Mouse (Mus musculus) stomach, embryonic 14.5 days (tissue): ENCODE results near the gene Pstpip1. TPM values are rescaled to one million over a fixed set of nuclear protein-coding genes. Genes with fewer than 3 reads are reported as not detected.

Experiments used
- ATAC-seq: fragments of 200-750 bp; cut with Nextera tagmentation; 2 replicates; pipeline ENCODE4 v1.8.0; 2017; ENCODE audit warnings: low read depth, moderate TSS enrichment; ENCODE audit not compliant: insufficient number of reproducible peaks, insufficient read depth, low FRiP score
- H3K27ac ChIP-seq: fragments of 300-500 bp; sonication (generic); 2 replicates; pipeline ENCODE4 v1.5.1; 2014; ENCODE audit warnings: mild to moderate bottlenecking, low read length, moderate library complexity, mixed read lengths
- H3K27me3 ChIP-seq: fragments of 300-500 bp; sonication (generic); 2 replicates; pipeline ENCODE4 v1.6.1; 2014; ENCODE audit warnings: low read length, control low read depth, mixed read lengths; ENCODE audit not compliant: control insufficient read depth, insufficient read depth
- H3K36me3 ChIP-seq: fragments of 300-500 bp; sonication (generic); 2 replicates; pipeline ENCODE4 v1.6.1; 2014; ENCODE audit warnings: mild to moderate bottlenecking, control low read depth, low read length, moderate library complexity, mixed read lengths; ENCODE audit not compliant: control insufficient read depth, insufficient read depth
- H3K4me1 ChIP-seq: fragments of 300-500 bp; sonication (generic); 2 replicates; pipeline ENCODE4 v1.6.1; 2014; ENCODE audit warnings: low read length, control low read depth, mixed read lengths; ENCODE audit not compliant: control insufficient read depth, insufficient read depth
- H3K4me2 ChIP-seq: fragments of 300-500 bp; sonication (generic); replicated peaks from 2 replicates; pipeline ENCODE4 v1.6.1; 2014; ENCODE audit warnings: low read depth, low read length, control low read depth
- H3K4me3 ChIP-seq: fragments of 300-500 bp; sonication (generic); 2 replicates; pipeline ENCODE4 v1.5.1; 2014; ENCODE audit warnings: low read depth, low read length, control low read depth
- H3K9ac ChIP-seq: fragments of 300-500 bp; sonication (generic); replicated peaks from 2 replicates; pipeline ENCODE4 v1.6.1; 2014; ENCODE audit warnings: low read depth, mild to moderate bottlenecking, control low read depth, low read length, moderate library complexity, mixed read lengths
- H3K9me3 ChIP-seq: fragments of 300-500 bp; sonication (generic); 2 replicates; pipeline ENCODE4 v1.6.1; 2016; ENCODE audit warnings: low read depth, low read length, control low read depth; ENCODE audit not compliant: control insufficient read depth
- WGBS: fragments of 180-500 bp; shearing (Covaris S2); extraction: QIAGEN DNeasy Blood & Tissue Kit; methylation state at CpG from one replicate; pipeline ENCODE4 v1.1.7; 2014; 5-methylcytosine and 5-hydroxymethylcytosine counted together
- polyA plus RNA-seq: library from polyadenylated mRNA; unstranded; fragments of >200 nt; fragmentation: Nextera tagmentation; extraction: Ambion mirVana; gene quantifications from 2 replicates; pipeline ENCODE4 v1.2.1, GENCODE M21; 2014

Pstpip1 gene
- polyA plus RNA-seq, 1 experiment from 2014 or later: 0.93 TPM

DNA sequence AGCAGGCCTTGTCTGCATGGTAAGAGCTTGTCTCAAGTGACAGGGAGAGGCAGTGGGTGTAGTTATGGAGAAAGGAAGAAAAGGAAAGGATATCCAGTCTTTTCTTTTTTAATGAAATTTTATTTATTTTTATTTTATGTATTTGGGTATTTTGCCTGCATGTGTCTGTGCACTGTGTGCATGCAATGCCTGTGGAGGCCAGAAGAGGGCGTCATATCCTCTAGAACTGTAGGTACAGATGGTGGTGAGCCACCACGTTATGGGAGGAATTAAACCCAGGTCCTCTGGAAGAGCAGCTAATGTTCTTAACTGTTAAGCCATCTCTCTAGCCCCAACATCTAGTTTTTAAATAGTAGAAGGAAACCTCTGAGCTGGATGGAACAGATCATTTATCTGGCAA lies 2.3 kb downstream of the Pstpip1 start:
- ATAC-seq: no peak

DNA sequence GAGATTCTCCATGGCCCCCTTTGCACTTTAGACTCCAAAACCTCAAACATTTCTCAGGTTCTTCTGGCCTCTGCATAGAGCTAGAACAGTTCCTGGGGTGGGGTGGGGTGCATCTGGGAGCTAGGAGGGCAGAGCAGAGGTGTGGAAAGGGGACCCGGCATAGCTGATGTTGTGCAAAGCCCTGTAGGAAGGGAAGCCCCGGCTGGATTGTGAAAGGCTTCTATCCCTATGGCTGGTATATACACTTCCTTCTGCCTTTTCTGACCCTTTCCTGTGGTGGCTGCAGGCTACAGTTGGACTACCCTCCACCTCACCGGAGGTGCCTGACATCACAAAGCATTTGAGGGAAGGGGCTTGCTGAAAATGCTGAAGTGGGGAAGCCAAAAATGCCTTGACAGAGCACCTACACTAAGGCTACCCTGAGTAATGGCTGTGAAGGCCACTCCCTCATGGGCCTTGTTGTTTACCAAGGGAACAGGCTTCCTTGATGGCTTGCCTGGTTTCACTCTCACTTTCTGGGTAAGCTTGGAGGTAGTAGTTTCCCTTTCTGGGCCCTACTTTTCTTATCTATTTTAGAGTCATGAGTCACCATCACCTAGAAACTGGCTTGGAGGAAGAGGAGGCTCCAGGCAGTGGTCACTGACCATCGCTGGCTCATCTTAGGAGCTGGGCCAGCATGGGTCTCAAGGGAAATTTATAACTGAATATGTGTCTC lies 8.0 kb downstream of the Pstpip1 start:
- H3K27ac ChIP-seq: no peak overlapping the region
- ATAC-seq: 0 out of 2 replicates have a peak, but pooled peaks have one; percentile 63
- 75% methylated on average over 4 of the region's 4 CpGs for WGBS

More for the DNA sequence above, 2.3 kb downstream of the Pstpip1 start:
- Histone ChIP-seq H3K27ac (no peak overlapping the region), H3K9ac (no peak overlapping the region), H3K4me2 (no peak overlapping the region), H3K9me3 (no peaks in the 10 kb centered on the region), H3K36me3 (no peaks in the 10 kb centered on the region), H3K27me3 (no peaks in the 10 kb centered on the region), H3K4me1 (peaks cover 14% of the 10 kb centered on the region; the same call in 1 of the 2 replicates), H3K4me3 (no peak overlapping the region)
- 39% methylated on average over 2 of the region's 2 CpGs for WGBS

DNA sequence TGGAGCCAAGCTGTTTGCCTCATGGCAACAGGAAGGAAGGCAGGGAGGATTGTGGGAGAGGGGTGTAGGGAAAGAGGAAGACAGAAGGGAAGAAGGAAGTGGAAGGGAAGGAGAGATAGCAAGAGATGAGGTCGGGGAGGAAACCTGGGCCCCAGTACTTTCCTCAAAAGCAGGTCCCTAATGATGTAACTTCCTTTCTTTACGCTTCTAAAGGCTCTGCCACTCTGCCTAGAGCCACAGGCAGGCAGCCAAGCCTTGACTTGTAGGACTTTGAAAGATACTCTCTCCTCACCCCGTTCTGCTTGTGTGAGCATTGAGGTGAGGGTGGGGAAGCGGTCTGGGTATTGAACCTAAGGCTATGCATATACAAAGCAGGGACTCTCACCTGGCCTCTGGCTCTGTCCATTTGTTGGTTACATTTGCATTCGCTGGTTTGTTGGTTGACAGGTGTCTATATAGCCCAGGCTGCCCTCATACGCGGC lies 10.3 kb downstream of the Pstpip1 start:
- Histone ChIP-seq H3K4me2 (no peak overlapping the region), H3K9ac (no peak overlapping the region), H3K27me3 (no peaks in the 10 kb centered on the region), H3K9me3 (no peaks in the 10 kb centered on the region), H3K4me3 (no peak overlapping the region), H3K36me3 (no peaks in the 10 kb centered on the region), H3K4me1 (no peaks in the 10 kb centered on the region), H3K27ac (no peak overlapping the region)
- WGBS: 85% methylated on average over 7 of the region's 7 CpGs
- ATAC-seq: no peak

More for the DNA sequence above, 8.0 kb downstream of the Pstpip1 start:
- Histone ChIP-seq H3K4me3 (no peak overlapping the region), H3K4me1 (no peaks in the 10 kb centered on the region), H3K27me3 (no peaks in the 10 kb centered on the region), H3K4me2 (no peak overlapping the region), H3K9me3 (no peaks in the 10 kb centered on the region), H3K36me3 (no peaks in the 10 kb centered on the region), H3K9ac (no peak overlapping the region)

DNA sequence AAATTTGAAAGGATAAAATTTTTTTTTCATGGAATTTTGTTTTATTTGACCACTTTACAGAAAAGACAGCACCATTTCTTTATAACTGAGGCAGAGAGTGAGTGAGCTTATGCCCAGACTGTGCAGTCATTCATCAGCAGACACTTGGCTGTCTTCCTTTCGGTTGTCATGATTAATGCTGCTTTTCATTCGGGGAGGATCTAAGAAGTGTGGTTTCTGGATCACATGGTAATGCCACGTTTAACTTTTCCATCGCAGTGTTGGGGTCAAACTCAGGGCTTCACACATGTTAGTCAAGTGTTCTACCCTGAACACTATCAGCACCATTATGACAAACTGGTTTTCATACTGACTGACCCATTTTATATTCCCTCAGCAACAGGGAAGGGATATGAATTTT lies 11.3 kb downstream of the Pstpip1 start:
- H3K4me2 ChIP-seq: no peak overlapping the region
- 16% methylated on average over 4 of the region's 4 CpGs for WGBS
- no peak for ATAC-seq

DNA sequence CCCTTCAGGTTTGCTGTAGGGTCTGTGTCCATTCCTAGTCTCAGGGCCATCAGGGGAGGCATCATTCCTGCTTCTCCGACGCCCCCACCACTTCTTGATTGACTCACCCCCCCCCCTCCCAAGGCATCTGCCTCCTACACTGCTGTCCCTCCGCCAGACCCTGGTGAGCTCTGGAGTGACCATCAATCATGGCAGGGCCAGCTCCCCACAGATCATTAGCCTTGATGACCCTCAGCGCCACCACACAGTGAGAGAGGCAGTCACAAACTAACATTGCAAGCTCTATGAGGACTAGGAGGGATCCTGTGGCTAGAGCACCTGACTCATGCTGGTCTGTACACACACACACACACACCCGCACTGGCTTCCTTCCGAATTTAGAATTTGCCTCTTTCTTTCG lies 15.2 kb downstream of the Pstpip1 start:
- no peaks in the 10 kb centered on the region for H3K9me3 ChIP-seq
- no peak overlapping the region for H3K4me3 ChIP-seq
- no peak for ATAC-seq
- no peak overlapping the region for H3K27ac ChIP-seq
- no peaks in the 10 kb centered on the region for H3K4me1 ChIP-seq
- WGBS: 39% methylated on average over 7 of the region's 7 CpGs
- H3K4me2 ChIP-seq: no peak overlapping the region
- H3K27me3 ChIP-seq: no peaks in the 10 kb centered on the region
- no peaks in the 10 kb centered on the region for H3K36me3 ChIP-seq
- H3K9ac ChIP-seq: no peak overlapping the region

More for the DNA sequence above, 11.3 kb downstream of the Pstpip1 start:
- Histone ChIP-seq H3K36me3 (no peaks in the 10 kb centered on the region), H3K4me1 (no peaks in the 10 kb centered on the region), H3K9me3 (no peaks in the 10 kb centered on the region), H3K4me3 (no peak overlapping the region), H3K27ac (no peak overlapping the region), H3K9ac (no peak overlapping the region), H3K27me3 (no peaks in the 10 kb centered on the region)

DNA sequence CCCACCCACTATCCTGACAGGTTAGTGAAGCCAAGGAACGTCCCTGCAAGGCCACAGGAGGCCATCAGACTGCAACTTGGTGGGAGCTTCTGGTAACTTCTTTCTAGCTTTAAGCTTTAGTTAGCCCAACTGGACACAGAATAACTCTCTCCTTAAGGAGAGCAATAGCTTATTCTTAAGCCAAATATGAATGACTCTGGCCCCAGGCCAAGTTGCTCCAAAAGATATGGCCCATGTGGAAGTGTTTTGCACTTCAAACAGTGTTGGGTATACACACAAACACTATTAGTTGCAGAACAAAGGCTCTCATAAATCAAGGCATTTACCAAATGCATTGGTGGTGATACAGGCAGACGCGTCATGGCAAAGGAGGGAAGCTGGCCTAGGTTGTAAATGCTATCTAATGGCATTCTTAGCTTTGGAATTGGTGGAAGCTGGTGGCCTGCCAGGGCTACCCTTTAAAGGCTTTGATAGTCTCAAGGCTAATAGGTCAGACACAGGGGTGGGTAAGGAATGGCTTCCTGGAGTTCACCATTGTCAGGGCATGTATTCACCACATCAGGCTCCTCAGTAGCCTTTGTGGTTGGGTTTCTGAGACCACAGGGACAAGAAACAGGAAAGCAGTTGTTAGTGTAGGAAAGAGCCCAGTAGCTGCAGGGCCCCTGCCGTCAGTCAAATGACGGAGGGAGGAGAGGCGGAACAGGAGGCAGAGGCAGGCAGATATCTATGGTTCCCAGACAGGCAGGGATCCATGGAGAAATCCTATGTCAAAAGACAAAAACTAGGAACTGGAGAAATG lies 16.7 kb downstream of the Pstpip1 start:
- no peaks in the 10 kb centered on the region for H3K27me3 ChIP-seq
- WGBS: 83% methylated on average over 6 of the region's 6 CpGs
- ATAC-seq: no peak

DNA sequence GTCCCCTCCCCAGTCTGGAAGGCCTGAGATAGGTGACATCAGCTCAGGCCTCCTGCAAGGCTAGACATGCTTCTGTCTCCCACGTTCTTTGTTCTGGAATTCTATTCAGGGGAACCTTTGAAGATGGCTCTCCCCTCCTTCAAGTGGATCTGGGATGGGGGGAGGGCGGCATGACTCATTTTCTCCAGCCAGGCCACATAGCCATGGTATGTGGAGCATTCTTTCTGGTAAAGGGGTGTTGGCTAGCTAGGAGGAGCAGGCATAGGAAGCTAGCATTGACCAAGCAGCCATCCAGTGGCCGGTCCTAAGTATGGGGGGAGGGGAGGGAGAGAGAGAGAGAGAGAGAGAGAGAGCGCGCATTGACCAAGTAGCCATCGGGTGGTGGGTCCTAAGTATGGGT lies 17.8 kb downstream of the Pstpip1 start:
- no peak for ATAC-seq
- no peaks in the 10 kb centered on the region for H3K36me3 ChIP-seq
- H3K4me2 ChIP-seq: no peak overlapping the region
- no peak overlapping the region for H3K27ac ChIP-seq
- no peak overlapping the region for H3K4me3 ChIP-seq
- H3K27me3 ChIP-seq: no peaks in the 10 kb centered on the region
- no peaks in the 10 kb centered on the region for H3K9me3 ChIP-seq
- no peak overlapping the region for H3K9ac ChIP-seq
- no peaks in the 10 kb centered on the region for H3K4me1 ChIP-seq
- WGBS: 68% methylated on average over 6 of the region's 6 CpGs

More for the DNA sequence above, 16.7 kb downstream of the Pstpip1 start:
- H3K4me2 ChIP-seq: no peak overlapping the region
- H3K9me3 ChIP-seq: no peaks in the 10 kb centered on the region
- no peak overlapping the region for H3K27ac ChIP-seq
- no peak overlapping the region for H3K9ac ChIP-seq
- H3K4me1 ChIP-seq: no peaks in the 10 kb centered on the region
- H3K4me3 ChIP-seq: no peak overlapping the region
- no peaks in the 10 kb centered on the region for H3K36me3 ChIP-seq

DNA sequence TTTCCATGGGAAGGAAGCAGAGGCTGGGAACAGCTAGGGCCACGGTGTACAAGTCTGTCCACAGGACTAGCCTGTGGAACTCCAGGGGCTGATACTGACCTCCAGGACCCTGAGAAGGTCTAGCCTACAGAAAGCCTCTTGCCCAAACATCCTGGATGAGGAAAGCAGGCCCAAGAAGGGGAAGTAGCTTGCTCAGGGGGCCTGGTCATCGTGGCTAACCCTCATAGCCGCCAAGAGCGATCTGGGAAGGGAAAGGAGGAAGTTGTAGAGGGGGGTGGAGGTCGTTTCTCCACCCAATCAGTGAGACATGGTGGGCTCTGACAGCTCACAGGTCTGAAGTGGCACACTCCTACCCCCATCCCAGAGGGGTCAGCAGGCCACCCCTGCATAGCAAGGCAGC lies 18.4 kb downstream of the Pstpip1 start:
- H3K4me1 ChIP-seq: no peaks in the 10 kb centered on the region
- H3K4me2 ChIP-seq: no peak overlapping the region
- WGBS: 78% methylated on average over 5 of the region's 5 CpGs
- H3K9ac ChIP-seq: no peak overlapping the region
- H3K9me3 ChIP-seq: no peaks in the 10 kb centered on the region
- H3K27me3 ChIP-seq: no peaks in the 10 kb centered on the region
- ATAC-seq: no peak
- no peak overlapping the region for H3K4me3 ChIP-seq
- H3K36me3 ChIP-seq: no peaks in the 10 kb centered on the region
- H3K27ac ChIP-seq: no peak overlapping the region
